Mouse (Mus musculus) heart, embryonic 10.5 days (tissue): ENCODE data around the gene Tfap2a. TPM values are rescaled to one million over a fixed set of nuclear protein-coding genes. Genes with fewer than 3 reads are reported as not detected.
A peak's percentile ranks its signal among the peaks of the same experiment; 100 is the strongest.

ENCODE experiments used
- DNase-seq: peaks from one replicate; pipeline ENCODE4 v3.0.0-alpha.2; 2017; ENCODE audit warnings: low spot score
- H3K27ac ChIP-seq: fragments of 300-500 bp; sonication (generic); 2 replicates; pipeline ENCODE4 v1.5.1; 2016; ENCODE audit warnings: mild to moderate bottlenecking
- H3K27me3 ChIP-seq: fragments of 300-500 bp; sonication (generic); 2 replicates; pipeline ENCODE4 v1.6.1; 2016; ENCODE audit warnings: mild to moderate bottlenecking; ENCODE audit not compliant: poor library complexity, insufficient read depth, severe bottlenecking
- H3K36me3 ChIP-seq: fragments of 300-500 bp; sonication (generic); 2 replicates; pipeline ENCODE4 v1.6.1; 2016; ENCODE audit warnings: mild to moderate bottlenecking, moderate library complexity
- H3K4me1 ChIP-seq: fragments of 300-500 bp; sonication (generic); 2 replicates; pipeline ENCODE4 v1.6.1; 2016; ENCODE audit warnings: mild to moderate bottlenecking
- H3K4me3 ChIP-seq: fragments of 300-500 bp; sonication (generic); 2 replicates; pipeline ENCODE4 v1.5.1; 2016; ENCODE audit warnings: mild to moderate bottlenecking, moderate library complexity
- H3K9me3 ChIP-seq: fragments of 300-500 bp; sonication (generic); 2 replicates; pipeline ENCODE4 v1.6.1; 2016; ENCODE audit warnings: mild to moderate bottlenecking, moderate library complexity
- WGBS: fragments of 180-500 bp; shearing (Covaris S2); methylation state at CpG from one replicate; pipeline ENCODE4 v1.1.7; 2016; 5-methylcytosine and 5-hydroxymethylcytosine counted together
- polyA plus RNA-seq: library from polyadenylated mRNA; unstranded; fragments of >200 nt; fragmentation: Nextera tagmentation; extraction: Ambion mirVana; gene quantifications from 2 replicates; pipeline ENCODE4 v1.2.1, GENCODE M21; 2016

Gene Tfap2a
- polyA plus RNA-seq, 1 experiment from 2014 or later, result 1.6 TPM

- H3K4me3 ChIP-seq, result peak overlapping the region; percentile 62
- H3K27me3 ChIP-seq, result peaks cover 93% of the 10 kb centered on the region
- H3K4me1 ChIP-seq, result peaks cover 45% of the 10 kb centered on the region
- WGBS, result under 1% methylated on average over 74 of the region's 74 CpGs
- no peaks in the 10 kb centered on the region for H3K9me3 ChIP-seq
- peak overlapping the region; percentile 70 for H3K27ac ChIP-seq
- no peaks in the 10 kb centered on the region for H3K36me3 ChIP-seq
- no peak for DNase-seq
These were observed 6.9 kb downstream of the Tfap2a start for GRCm38 (mm10) chr13:40731179-40731841.

- WGBS, result under 1% methylated on average over 34 of the region's 41 CpGs
- Histone ChIP-seq H3K27ac (peak overlapping the region; percentile 70), H3K4me3 (peak overlapping the region; percentile 62), H3K9me3 (no peaks in the 10 kb centered on the region), H3K27me3 (peaks cover 93% of the 10 kb centered on the region), H3K4me1 (peaks cover 42% of the 10 kb centered on the region), H3K36me3 (no peaks in the 10 kb centered on the region)
- no peak for DNase-seq
These were observed 7.5 kb downstream of the Tfap2a start for GRCm38 (mm10) chr13:40730651-40731178.

- no peak for DNase-seq
- peak overlapping the region; percentile 29; the same call in 1 of the 2 replicates for H3K27ac ChIP-seq
- H3K4me1 ChIP-seq, result peaks cover 38% of the 10 kb centered on the region
These were observed 8.4 kb downstream of the Tfap2a start for GRCm38 (mm10) chr13:40729592-40730431.

GRCm38 (mm10) chr13:40729037-40729436 is 9.1 kb downstream of the Tfap2a start:
- H3K27ac ChIP-seq, result no peak overlapping the region
- peak overlapping the region; percentile 62 for H3K4me3 ChIP-seq
- no peaks in the 10 kb centered on the region for H3K9me3 ChIP-seq
- peaks cover 93% of the 10 kb centered on the region for H3K27me3 ChIP-seq
- peaks cover 34% of the 10 kb centered on the region for H3K4me1 ChIP-seq
- WGBS, result 1% methylated on average over 13 of the region's 13 CpGs
- DNase-seq, result no peak
- no peaks in the 10 kb centered on the region for H3K36me3 ChIP-seq

More at GRCm38 (mm10) chr13:40729592-40730431, 8.4 kb downstream of the Tfap2a start:
- under 1% methylated on average over 52 of the region's 52 CpGs for WGBS
- Histone ChIP-seq H3K36me3 (no peaks in the 10 kb centered on the region), H3K4me3 (peak overlapping the region; percentile 62), H3K27me3 (peaks cover 93% of the 10 kb centered on the region), H3K9me3 (no peaks in the 10 kb centered on the region)

GRCm38 (mm10) chr13:40728626-40728990 is 9.6 kb downstream of the Tfap2a start:
- under 1% methylated on average over 15 of the region's 15 CpGs for WGBS
- peak overlapping the region; percentile 70; the same call in 1 of the 2 replicates for H3K27ac ChIP-seq
- no peak for DNase-seq
- no peaks in the 10 kb centered on the region for H3K36me3 ChIP-seq
- H3K27me3 ChIP-seq, result peaks cover 93% of the 10 kb centered on the region
- H3K4me3 ChIP-seq, result peak overlapping the region; percentile 46
- H3K4me1 ChIP-seq, result peaks cover 30% of the 10 kb centered on the region
- H3K9me3 ChIP-seq, result no peaks in the 10 kb centered on the region

- H3K27ac ChIP-seq, result peak overlapping the region; percentile 70; the same call in 1 of the 2 replicates
- H3K27me3 ChIP-seq, result peaks cover 89% of the 10 kb centered on the region
- H3K4me3 ChIP-seq, result peak overlapping the region; percentile 46
- H3K36me3 ChIP-seq, result no peaks in the 10 kb centered on the region
- peaks cover 30% of the 10 kb centered on the region for H3K4me1 ChIP-seq
- 1% methylated on average over 42 of the region's 42 CpGs for WGBS
- no peaks in the 10 kb centered on the region for H3K9me3 ChIP-seq
- no peak for DNase-seq
These were observed 10.2 kb downstream of the Tfap2a start for GRCm38 (mm10) chr13:40727731-40728625.

GRCm38 (mm10) chr13:40725924-40726323 is 12.3 kb downstream of the Tfap2a start:
- Histone ChIP-seq H3K9me3 (no peaks in the 10 kb centered on the region), H3K4me3 (no peak overlapping the region), H3K4me1 (peaks cover 14% of the 10 kb centered on the region), H3K36me3 (no peaks in the 10 kb centered on the region), H3K27ac (no peak overlapping the region), H3K27me3 (peaks cover 77% of the 10 kb centered on the region)
- DNase-seq, result no peak
- 9% methylated on average over 7 of the region's 7 CpGs for WGBS

GRCm38 (mm10) chr13:40723598-40723920 is 14.6 kb downstream of the Tfap2a start:
- peaks cover 78% of the 10 kb centered on the region for H3K27me3 ChIP-seq
- peak overlapping the region; percentile 84 for H3K27ac ChIP-seq
- H3K36me3 ChIP-seq, result no peaks in the 10 kb centered on the region
- peak overlapping the region; percentile 71 for H3K4me3 ChIP-seq
- no peaks in the 10 kb centered on the region for H3K9me3 ChIP-seq
- peak; percentile 73 for DNase-seq
- H3K4me1 ChIP-seq, result peaks cover 18% of the 10 kb centered on the region
- 5% methylated on average over 5 of the region's 5 CpGs for WGBS

- H3K4me3 ChIP-seq, result peak overlapping the region; percentile 71
- WGBS, result under 1% methylated on average over 70 of the region's 70 CpGs
- H3K9me3 ChIP-seq, result no peaks in the 10 kb centered on the region
- H3K27me3 ChIP-seq, result peaks cover 78% of the 10 kb centered on the region
- peaks cover 14% of the 10 kb centered on the region; the same call in 1 of the 2 replicates for H3K4me1 ChIP-seq
- peak; percentile 98 for DNase-seq
- no peaks in the 10 kb centered on the region for H3K36me3 ChIP-seq
- H3K27ac ChIP-seq, result peak overlapping the region; percentile 84
These were observed 15.2 kb downstream of the Tfap2a start for GRCm38 (mm10) chr13:40722741-40723597.

- peak; percentile 31 for DNase-seq
- H3K4me3 ChIP-seq, result 0 out of 2 replicates have a peak overlapping the region, but pooled peaks have one; percentile 5
- H3K9me3 ChIP-seq, result no peaks in the 10 kb centered on the region
- WGBS, result 9% methylated on average over 9 of the region's 9 CpGs
- H3K27ac ChIP-seq, result no peak overlapping the region
- H3K36me3 ChIP-seq, result no peaks in the 10 kb centered on the region
- H3K4me1 ChIP-seq, result peaks cover 20% of the 10 kb centered on the region
- peaks cover 81% of the 10 kb centered on the region for H3K27me3 ChIP-seq
These were observed 18.5 kb downstream of the Tfap2a start for GRCm38 (mm10) chr13:40719741-40720082.

- Histone ChIP-seq H3K36me3 (no peaks in the 10 kb centered on the region), H3K4me3 (0 out of 2 replicates have a peak overlapping the region, but pooled peaks have one; percentile 5), H3K27me3 (peaks cover 81% of the 10 kb centered on the region), H3K27ac (no peak overlapping the region), H3K4me1 (peaks cover 20% of the 10 kb centered on the region), H3K9me3 (no peaks in the 10 kb centered on the region)
- peak; percentile 56 for DNase-seq
- WGBS, result 13% methylated on average over 14 of the region's 14 CpGs
These were observed 19.0 kb downstream of the Tfap2a start for GRCm38 (mm10) chr13:40719066-40719740.
